Mouse (Mus musculus) liver, embryonic 14.5 days (tissue): ENCODE results near the gene BC003965.

ENCODE experiments used
- CTCF ChIP-seq: IDR thresholded peaks from 2 replicates; pipeline ENCODE4 v1.5.1; 2016; ENCODE audit warnings: antibody characterized with exemption, low read depth, control low read depth
- EP300 ChIP-seq: IDR thresholded peaks from 2 replicates; pipeline ENCODE4 v1.6.1; 2016; ENCODE audit warnings: antibody characterized with exemption, low read depth

DNA sequence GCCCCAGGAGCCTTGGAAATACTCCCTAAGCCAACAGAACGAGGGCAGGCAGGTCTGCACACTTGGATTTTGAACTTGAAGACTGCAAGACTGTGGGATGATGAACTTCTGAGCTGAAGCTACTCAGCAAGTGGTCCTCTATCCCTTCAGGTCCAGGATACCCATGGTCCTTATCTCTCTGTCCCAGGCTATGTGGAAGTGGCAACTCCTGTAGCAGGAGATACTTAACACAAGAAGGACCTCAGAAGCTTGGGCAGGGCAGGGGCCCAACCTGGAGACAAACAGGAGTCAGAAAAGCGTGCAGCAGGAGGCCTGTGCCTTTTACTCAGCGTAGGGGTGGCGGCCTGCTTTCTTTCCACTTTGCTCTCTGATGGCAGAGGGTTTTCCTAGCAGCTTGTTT, 41.3 kb downstream of the BC003965 start:
- no peak for TF ChIP-seq CTCF
- TF ChIP-seq EP300: peak; percentile 84
